Mouse (Mus musculus) hindbrain, embryonic 14.5 days (tissue): Measurements from ENCODE around the gene Ccdc183. TPM values are rescaled to one million over a fixed set of nuclear protein-coding genes. Genes with fewer than 3 reads are reported as not detected.

Experiments used
- ATAC-seq: fragments of 200-750 bp; cut with Nextera tagmentation; 2 replicates; pipeline ENCODE4 v1.8.0; 2017; ENCODE audit warnings: moderate number of reproducible peaks, mild to moderate bottlenecking, moderate TSS enrichment, moderate library complexity; ENCODE audit not compliant: low FRiP score
- DNase-seq: peaks from one replicate; pipeline ENCODE4 v3.0.0-alpha.2; 2015; ENCODE audit warnings: low spot score
- H3K27ac ChIP-seq: fragments of 300-500 bp; sonication (generic); 2 replicates; pipeline ENCODE4 v1.5.1; 2014; ENCODE audit warnings: mild to moderate bottlenecking, moderate library complexity
- H3K27me3 ChIP-seq: fragments of 300-500 bp; sonication (generic); 2 replicates; pipeline ENCODE4 v1.6.1; 2014; ENCODE audit warnings: mild to moderate bottlenecking, low read length, mixed read lengths; ENCODE audit not compliant: control insufficient read depth, insufficient read depth
- H3K36me3 ChIP-seq: fragments of 300-500 bp; sonication (generic); replicated peaks from 2 replicates; pipeline ENCODE4 v1.6.1; 2014; ENCODE audit not compliant: control insufficient read depth, insufficient read depth
- H3K4me1 ChIP-seq: fragments of 300-500 bp; sonication (generic); replicated peaks from 2 replicates; pipeline ENCODE4 v1.6.1; 2014; ENCODE audit warnings: antibody characterized with exemption, low read length, mixed read lengths; ENCODE audit not compliant: control insufficient read depth, insufficient read depth
- H3K4me2 ChIP-seq: fragments of 300-500 bp; sonication (generic); replicated peaks from 2 replicates; pipeline ENCODE4 v1.6.1; 2014; ENCODE audit warnings: mild to moderate bottlenecking, moderate library complexity
- H3K4me3 ChIP-seq: fragments of 300-500 bp; sonication (generic); replicated peaks from 2 replicates; pipeline ENCODE4 v1.5.1; 2014; ENCODE audit warnings: mild to moderate bottlenecking, low read length
- H3K9ac ChIP-seq: fragments of 300-500 bp; sonication (generic); 2 replicates; pipeline ENCODE4 v1.6.1; 2014
- H3K9me3 ChIP-seq: fragments of 300-500 bp; sonication (generic); 2 replicates; pipeline ENCODE4 v1.6.1; 2016; ENCODE audit warnings: low read length; ENCODE audit not compliant: control insufficient read depth
- WGBS: fragments of 180-500 bp; shearing (Covaris S2); extraction: QIAGEN DNeasy Blood & Tissue Kit; methylation state at CpG from one replicate; pipeline ENCODE4 v1.1.7; 2014; 5-methylcytosine and 5-hydroxymethylcytosine counted together
- polyA plus RNA-seq: library from polyadenylated mRNA; unstranded; fragments of >200 nt; fragmentation: Nextera tagmentation; extraction: Ambion mirVana; gene quantifications from 2 replicates; pipeline ENCODE4 v1.2.1, GENCODE M21; 2014

Ccdc183 gene
- polyA plus RNA-seq, 1 experiment from 2014 or later = 0.44 TPM

DNA sequence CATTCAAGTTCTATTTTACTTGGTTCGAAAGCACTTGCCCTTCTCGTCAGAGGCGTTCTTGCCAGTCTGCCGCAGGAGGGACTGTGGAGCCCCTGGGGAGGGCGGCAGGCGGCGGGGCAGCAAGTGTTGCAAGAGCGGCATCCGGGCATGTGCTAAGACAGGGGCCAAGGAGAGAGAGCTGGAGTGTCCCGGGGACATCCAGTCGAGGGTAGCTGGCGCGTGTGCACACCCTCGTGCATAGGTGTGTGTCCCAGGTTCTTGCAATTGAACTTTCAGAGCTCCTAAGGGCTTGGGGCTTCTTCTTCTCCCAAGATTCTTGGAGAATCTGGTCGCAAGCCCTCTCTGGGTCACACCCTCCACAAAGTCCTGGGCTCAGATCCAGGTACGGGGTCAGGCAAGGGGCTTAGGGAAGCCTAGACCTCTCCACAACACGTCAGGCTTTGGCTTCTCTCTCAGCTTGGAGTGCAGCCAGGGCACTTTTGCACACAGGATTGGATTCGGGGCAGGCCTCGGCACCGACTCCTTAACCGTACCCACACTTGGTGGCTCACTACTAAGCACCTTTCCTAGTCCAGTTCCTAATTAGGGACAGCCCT is 41.9 kb downstream of the Ccdc183 start:
- WGBS = 15% methylated on average over 21 of the region's 21 CpGs
- peaks cover 14% of the 10 kb centered on the region for H3K36me3 ChIP-seq
- H3K27me3 ChIP-seq = peaks cover 52% of the 10 kb centered on the region
- H3K4me1 ChIP-seq = peaks cover 33% of the 10 kb centered on the region
- H3K4me2 ChIP-seq = peak overlapping the region; percentile 90
- H3K27ac ChIP-seq = peak overlapping the region; percentile 85
- DNase-seq (no peak), ATAC-seq (no peak)
- H3K9ac ChIP-seq = peak overlapping the region; percentile 56
- peak overlapping the region; percentile 51 for H3K4me3 ChIP-seq
- no peaks in the 10 kb centered on the region for H3K9me3 ChIP-seq

GRCm38 (mm10) chr2:25574579-25575431 is 42.7 kb downstream of the Ccdc183 start, which contains the start of the genes Mamdc4 and Phpt1:
Gene Mamdc4, minus strand, starts transcription at chr2:25574845.
Gene Phpt1, minus strand, starts transcription at chr2:25575224.
- Histone ChIP-seq H3K9me3 (no peaks in the 10 kb centered on the region), H3K27ac (peak within 1 kb of the TSS; percentile 85), H3K9ac (peak within 1 kb of the TSS; percentile 56), H3K4me1 (peaks cover 28% of the 10 kb centered on the region), H3K27me3 (peaks cover 44% of the 10 kb centered on the region), H3K36me3 (peaks cover 16% of the 10 kb centered on the region), H3K4me2 (peak within 1 kb of the TSS; percentile 90), H3K4me3 (peak within 1 kb of the TSS; percentile 51)
- ATAC-seq = peak; percentile 99
- WGBS = under 1% methylated on average over 42 of the region's 45 CpGs
- DNase-seq = peak; percentile 97

DNA sequence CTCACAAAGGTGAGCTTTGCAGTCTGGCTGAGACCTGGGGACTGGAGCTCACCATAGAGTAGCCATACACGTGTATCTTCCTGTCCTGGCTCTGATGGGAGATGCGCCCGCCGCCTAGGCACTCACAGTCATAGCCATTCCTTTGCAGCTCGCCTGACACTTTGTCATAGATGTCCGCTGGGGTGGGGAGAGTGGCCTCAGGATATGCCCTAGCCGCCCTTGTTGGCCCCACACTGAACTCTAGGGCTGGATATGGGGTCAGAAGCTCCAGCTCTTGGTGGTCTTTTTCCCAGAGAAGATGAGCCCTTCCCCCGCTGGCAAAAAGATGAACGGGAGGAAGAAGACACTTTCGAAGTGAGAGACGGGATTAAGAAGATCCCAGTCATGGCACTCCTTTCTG is 43.3 kb downstream of the Ccdc183 start:
- Histone ChIP-seq H3K9me3 (no peaks in the 10 kb centered on the region), H3K9ac (peak overlapping the region; percentile 55), H3K4me1 (peaks cover 21% of the 10 kb centered on the region), H3K4me2 (peak overlapping the region; percentile 90), H3K27me3 (peaks cover 38% of the 10 kb centered on the region), H3K36me3 (peaks cover 23% of the 10 kb centered on the region), H3K27ac (peak overlapping the region; percentile 85), H3K4me3 (peak overlapping the region; percentile 51)
- no peak for DNase-seq
- no peak for ATAC-seq
- WGBS = 21% methylated on average over 11 of the region's 11 CpGs

DNA sequence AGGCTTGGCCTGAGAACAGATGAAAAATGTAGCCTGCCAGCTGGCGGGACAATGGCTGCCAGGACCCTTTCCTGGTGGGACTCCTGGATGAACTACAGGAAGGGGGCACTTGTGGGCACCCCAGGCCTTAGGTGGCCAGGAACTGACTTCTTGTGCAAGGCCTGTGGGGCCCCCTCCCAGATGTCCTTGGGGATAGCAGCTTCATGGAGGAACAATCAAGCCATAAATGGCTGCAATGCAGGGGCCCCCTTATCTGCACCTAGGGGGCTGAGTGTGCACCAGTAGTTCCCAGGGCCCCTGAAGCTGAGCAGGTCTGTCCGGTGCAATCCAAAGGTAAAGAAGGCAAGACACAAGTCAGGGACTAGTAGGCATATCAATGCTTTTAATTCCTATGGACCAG is 44.4 kb downstream of the Ccdc183 start:
- H3K27ac ChIP-seq = no peak overlapping the region
- DNase-seq (no peak), ATAC-seq (no peak)
- no peaks in the 10 kb centered on the region for H3K9me3 ChIP-seq
- 0 out of 2 replicates have a peak overlapping the region, but pooled peaks have one; percentile 51 for H3K4me3 ChIP-seq
- H3K36me3 ChIP-seq = peaks cover 27% of the 10 kb centered on the region
- peaks cover 21% of the 10 kb centered on the region for H3K4me1 ChIP-seq
- peaks cover 27% of the 10 kb centered on the region for H3K27me3 ChIP-seq
- H3K9ac ChIP-seq = 0 out of 2 replicates have a peak overlapping the region, but pooled peaks have one; percentile 55
- H3K4me2 ChIP-seq = 0 out of 2 replicates have a peak overlapping the region, but pooled peaks have one; percentile 90
- 100% methylated on average over 2 of the region's 2 CpGs for WGBS

DNA sequence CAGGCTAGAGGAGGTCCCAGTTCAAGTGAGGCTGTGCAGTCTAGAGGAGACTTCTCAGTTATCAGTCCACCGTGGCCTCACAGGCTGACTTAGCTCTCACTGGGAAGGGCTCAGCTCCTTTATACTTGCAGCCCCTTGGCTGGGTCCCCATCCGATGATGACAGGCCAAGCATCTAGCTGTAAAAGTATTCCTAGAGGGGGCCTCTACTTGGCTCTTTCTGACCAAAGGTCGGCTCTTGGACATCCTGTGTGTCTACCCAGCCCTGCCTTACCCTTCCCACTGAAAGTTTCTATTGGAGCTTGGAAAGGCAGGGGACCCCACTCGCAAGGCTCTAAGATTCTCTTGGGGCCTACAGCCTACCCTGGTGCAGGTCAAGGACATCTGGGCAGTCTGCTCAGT is 46.3 kb downstream of the Ccdc183 start:
- Histone ChIP-seq H3K4me3 (no peak overlapping the region), H3K9me3 (no peaks in the 10 kb centered on the region), H3K4me1 (peaks cover 21% of the 10 kb centered on the region), H3K9ac (no peak overlapping the region), H3K27me3 (peaks cover 9% of the 10 kb centered on the region), H3K27ac (no peak overlapping the region), H3K4me2 (no peak overlapping the region), H3K36me3 (peaks cover 25% of the 10 kb centered on the region)
- ATAC-seq = no peak
- 94% methylated on average over 4 of the region's 4 CpGs for WGBS
- DNase-seq = no peak

DNA sequence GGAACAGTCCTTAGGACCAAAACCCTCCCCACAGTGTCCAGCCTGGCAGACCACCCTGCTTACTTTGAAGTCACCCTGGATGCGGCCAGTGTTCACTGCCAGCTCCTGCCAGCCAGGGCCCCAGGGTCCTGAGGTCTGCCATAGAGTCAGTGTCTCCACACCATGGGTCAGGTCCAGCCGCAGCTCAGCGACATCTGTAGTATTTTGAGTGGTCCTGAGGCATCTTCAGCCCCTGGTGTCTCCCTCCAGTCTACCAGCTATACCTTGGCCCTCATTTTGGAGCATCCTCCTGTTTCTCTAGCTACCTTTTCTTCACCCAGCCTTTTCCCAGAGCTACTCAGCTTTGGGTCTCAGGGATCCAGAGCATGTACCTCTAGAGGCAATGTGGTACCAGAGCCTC is 48.2 kb downstream of the Ccdc183 start:
- Histone ChIP-seq H3K36me3 (peaks cover 43% of the 10 kb centered on the region), H3K27ac (no peak overlapping the region), H3K4me2 (no peak overlapping the region), H3K4me3 (no peak overlapping the region), H3K9me3 (no peaks in the 10 kb centered on the region), H3K9ac (no peak overlapping the region), H3K4me1 (peaks cover 13% of the 10 kb centered on the region), H3K27me3 (no peaks in the 10 kb centered on the region)
- 90% methylated on average over 3 of the region's 3 CpGs for WGBS
- DNase-seq (no peak), ATAC-seq (no peak)

GRCm38 (mm10) chr2:25568473-25569019 is 48.9 kb downstream of the Ccdc183 start:
- Histone ChIP-seq H3K9ac (no peak overlapping the region), H3K27ac (no peak overlapping the region)
- WGBS = 83% methylated on average over 6 of the region's 6 CpGs

GRCm38 (mm10) chr2:25566558-25566957 is 50.9 kb downstream of the Ccdc183 start:
- peaks cover 71% of the 10 kb centered on the region for H3K36me3 ChIP-seq
- DNase-seq = no peak
- 84% methylated on average over 6 of the region's 6 CpGs for WGBS

More at GRCm38 (mm10) chr2:25568473-25569019, 48.9 kb downstream of the Ccdc183 start:
- H3K9me3 ChIP-seq = no peaks in the 10 kb centered on the region
- H3K36me3 ChIP-seq = peaks cover 51% of the 10 kb centered on the region
- no peak for ATAC-seq
- no peak for DNase-seq
- H3K4me3 ChIP-seq = no peak overlapping the region
- H3K4me2 ChIP-seq = no peak overlapping the region
- H3K27me3 ChIP-seq = no peaks in the 10 kb centered on the region
- peaks cover 6% of the 10 kb centered on the region for H3K4me1 ChIP-seq

GRCm38 (mm10) chr2:25565741-25566140 is 51.7 kb downstream of the Ccdc183 start:
- H3K4me3 ChIP-seq = no peak overlapping the region
- H3K27ac ChIP-seq = no peak overlapping the region
- no peaks in the 10 kb centered on the region for H3K9me3 ChIP-seq
- H3K27me3 ChIP-seq = no peaks in the 10 kb centered on the region
- no peak overlapping the region for H3K9ac ChIP-seq
- H3K36me3 ChIP-seq = peaks cover 79% of the 10 kb centered on the region
- no peaks in the 10 kb centered on the region for H3K4me1 ChIP-seq
- no peak for DNase-seq
- H3K4me2 ChIP-seq = no peak overlapping the region
- WGBS = 80% methylated on average over 8 of the region's 8 CpGs
- ATAC-seq = no peak

More at GRCm38 (mm10) chr2:25566558-25566957, 50.9 kb downstream of the Ccdc183 start:
- H3K27me3 ChIP-seq = no peaks in the 10 kb centered on the region
- H3K4me1 ChIP-seq = no peaks in the 10 kb centered on the region
- H3K4me2 ChIP-seq = no peak overlapping the region
- H3K9ac ChIP-seq = no peak overlapping the region
- H3K9me3 ChIP-seq = no peaks in the 10 kb centered on the region
- H3K27ac ChIP-seq = no peak overlapping the region
- ATAC-seq = no peak
- H3K4me3 ChIP-seq = no peak overlapping the region
